Comparison of ENCODE assay signal across 28 mouse cellular contexts in the genomic region with DNA sequence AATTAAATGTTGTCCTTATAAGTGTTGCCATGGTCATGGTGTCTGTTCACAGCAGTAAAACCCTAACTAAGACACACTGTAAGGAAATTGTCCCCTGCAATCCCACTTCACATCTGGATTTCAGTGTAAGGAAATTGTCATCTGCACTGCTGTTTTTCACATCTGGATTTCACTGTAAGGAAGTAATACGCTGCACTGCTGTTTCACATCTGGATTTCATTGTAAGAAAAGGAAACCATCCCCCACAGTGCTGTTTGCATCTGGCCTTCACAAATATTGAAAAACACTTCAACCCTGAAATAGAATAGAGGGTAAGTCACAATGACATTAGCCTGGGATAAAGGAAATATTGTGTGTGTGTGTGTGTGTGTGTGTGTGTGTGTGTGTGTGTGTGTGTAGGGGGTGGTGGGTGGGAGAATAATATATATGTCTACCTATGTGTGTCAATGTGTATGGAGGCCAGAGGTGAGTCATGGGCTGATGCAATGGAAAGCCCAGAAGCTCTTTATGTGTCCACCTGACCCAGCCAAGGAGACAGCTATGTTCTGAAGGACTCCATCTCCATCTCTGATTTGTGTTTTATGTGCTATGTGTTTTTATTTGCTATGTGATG. TPM values are rescaled to one million over a fixed set of nuclear protein-coding genes. Genes with fewer than 3 reads are reported as not detected.
A peak's percentile ranks its signal among the peaks of the same experiment; 100 is the strongest.
DNase-seq lines count a peak whose midpoint lies in the region; ATAC-seq and TF ChIP-seq lines count a peak whose summit lies in the region.
"Had no signal": no experiment of that assay in that cellular context is flagged by ENCODE, and none has a peak within 500 bp of the region (broad histone marks: within the 10 kb centered on the region; RNA-seq: fewer than 3 reads in every experiment).

No protein-coding gene starts in this region.

- no peak overlapping the region for H3K4me2 ChIP-seq in embryonic facial prominence, embryonic 11.5 days (ENCODE audit: low read depth, low read length)
- H3K4me2 ChIP-seq in limb, embryonic 11.5 days (ENCODE audit: low read depth, severe bottlenecking) = no peak overlapping the region
- no peak overlapping the region for H3K4me2 ChIP-seq in limb, embryonic 14.5 days (replicated peaks; ENCODE audit: low read depth, low read length, severe bottlenecking)
- H3K4me2 ChIP-seq in hindbrain, postnatal 0 days (ENCODE audit: low read depth, low read length) = no peak overlapping the region
- H3K4me2 ChIP-seq: embryonic facial prominence, embryonic 15.5 days; heart, embryonic 13.5 days; hindbrain, embryonic 14.5 days had no signal

- TF ChIP-seq CTCF in hindbrain, postnatal 0 days (IDR thresholded peaks at IDR 0.05; ENCODE audit: low read depth) = no peak

- H3K27me3 ChIP-seq in embryonic facial prominence, embryonic 11.5 days (ENCODE audit: control insufficient read depth, insufficient read depth, low read length) = no peaks in the 10 kb centered on the region
- H3K27me3 ChIP-seq in embryonic facial prominence, embryonic 10.5 days (replicated peaks; ENCODE audit: low read depth, poor library complexity, severe bottlenecking) = no peaks in the 10 kb centered on the region
- H3K27me3 ChIP-seq in limb, embryonic 11.5 days (ENCODE audit: control insufficient read depth, insufficient read depth, low read length) = no peaks in the 10 kb centered on the region
- H3K27me3 ChIP-seq in limb, embryonic 14.5 days (ENCODE audit: control insufficient read depth, insufficient read depth, low read length) = no peaks in the 10 kb centered on the region
- no peaks in the 10 kb centered on the region for H3K27me3 ChIP-seq in hindbrain, postnatal 0 days (ENCODE audit: insufficient read depth, low read length)
- H3K27me3 ChIP-seq: embryonic facial prominence, embryonic 15.5 days; heart, embryonic 13.5 days had no signal

- 21% methylated on average over 1 of the region's 1 CpGs for WGBS in embryonic facial prominence, embryonic 11.5 days
- WGBS in embryonic facial prominence, embryonic 10.5 days = 47% methylated on average over 1 of the region's 1 CpGs
- WGBS in limb, embryonic 11.5 days = 21% methylated on average over 1 of the region's 1 CpGs
- 5% methylated on average over 1 of the region's 1 CpGs for WGBS in limb, embryonic 14.5 days
- WGBS in hindbrain, postnatal 0 days = 81% methylated on average over 1 of the region's 1 CpGs

- H3K27ac ChIP-seq in embryonic facial prominence, embryonic 11.5 days (replicated peaks; ENCODE audit: low read depth, low read length) = no peak overlapping the region
- no peak overlapping the region for H3K27ac ChIP-seq in embryonic facial prominence, embryonic 10.5 days (replicated peaks)
- no peak overlapping the region for H3K27ac ChIP-seq in limb, embryonic 11.5 days (replicated peaks; ENCODE audit: low read depth, low read length)
- H3K27ac ChIP-seq in limb, embryonic 14.5 days (replicated peaks; ENCODE audit: low read depth, low read length) = no peak overlapping the region
- no peak overlapping the region for H3K27ac ChIP-seq in hindbrain, postnatal 0 days
- H3K27ac ChIP-seq: embryonic facial prominence, embryonic 15.5 days; heart, adult 2 months; heart, embryonic 10.5 days; heart, embryonic 13.5 days; hindbrain, embryonic 14.5 days had no signal

- H3K4me3 ChIP-seq in embryonic facial prominence, embryonic 11.5 days (ENCODE audit: low read depth, low read length) = no peak overlapping the region
- H3K4me3 ChIP-seq in embryonic facial prominence, embryonic 10.5 days = no peak overlapping the region
- no peak overlapping the region for H3K4me3 ChIP-seq in limb, embryonic 11.5 days (ENCODE audit: low read depth, low read length)
- H3K4me3 ChIP-seq in limb, embryonic 14.5 days (replicated peaks; ENCODE audit: low read length) = no peak overlapping the region
- no peak overlapping the region for H3K4me3 ChIP-seq in hindbrain, postnatal 0 days (ENCODE audit: low read length)
- H3K4me3 ChIP-seq: embryonic facial prominence, embryonic 15.5 days; heart, adult 2 months; heart, embryonic 10.5 days; heart, embryonic 13.5 days had no signal

- no peaks in the 10 kb centered on the region for H3K4me1 ChIP-seq in embryonic facial prominence, embryonic 11.5 days (ENCODE audit: control insufficient read depth, insufficient read depth, low read length)
- H3K4me1 ChIP-seq in embryonic facial prominence, embryonic 10.5 days = no peaks in the 10 kb centered on the region
- no peaks in the 10 kb centered on the region for H3K4me1 ChIP-seq in limb, embryonic 11.5 days (ENCODE audit: control insufficient read depth, insufficient read depth, low read length)
- H3K4me1 ChIP-seq in limb, embryonic 14.5 days (ENCODE audit: control insufficient read depth, insufficient read depth, low read length) = peaks cover 1% of the 10 kb centered on the region; the same call in 1 of the 2 replicates
- no peaks in the 10 kb centered on the region for H3K4me1 ChIP-seq in hindbrain, postnatal 0 days (ENCODE audit: insufficient read depth, low read length)
- H3K4me1 ChIP-seq: embryonic facial prominence, embryonic 15.5 days; heart, embryonic 10.5 days; heart, embryonic 13.5 days had no signal

- no peaks in the 10 kb centered on the region for H3K9me3 ChIP-seq in embryonic facial prominence, embryonic 11.5 days (replicated peaks; ENCODE audit: control insufficient read depth, low read length)
- no peaks in the 10 kb centered on the region for H3K9me3 ChIP-seq in embryonic facial prominence, embryonic 10.5 days
- H3K9me3 ChIP-seq in limb, embryonic 11.5 days (ENCODE audit: control insufficient read depth, low read length) = no peaks in the 10 kb centered on the region
- no peaks in the 10 kb centered on the region for H3K9me3 ChIP-seq in limb, embryonic 14.5 days (ENCODE audit: control insufficient read depth, low read length)
- no peaks in the 10 kb centered on the region for H3K9me3 ChIP-seq in hindbrain, postnatal 0 days (ENCODE audit: low read length)
- H3K9me3 ChIP-seq: embryonic facial prominence, embryonic 15.5 days; heart, embryonic 10.5 days; heart, embryonic 13.5 days had no signal

- H3K9ac ChIP-seq in embryonic facial prominence, embryonic 11.5 days (replicated peaks; ENCODE audit: low read length) = no peak overlapping the region
- H3K9ac ChIP-seq in limb, embryonic 11.5 days (ENCODE audit: low read length) = no peak overlapping the region
- H3K9ac ChIP-seq in limb, embryonic 14.5 days (ENCODE audit: low read depth, low read length, severe bottlenecking) = no peak overlapping the region
- no peak overlapping the region for H3K9ac ChIP-seq in hindbrain, postnatal 0 days (replicated peaks; ENCODE audit: low read length)
- H3K9ac ChIP-seq: embryonic facial prominence, embryonic 15.5 days; forebrain, postnatal 0 days; heart, embryonic 13.5 days; hindbrain, embryonic 14.5 days had no signal

- ATAC-seq in embryonic facial prominence, embryonic 11.5 days (replicated peaks; ENCODE audit: insufficient number of reproducible peaks, low FRiP score, low TSS enrichment, low read depth) = no peak
- ATAC-seq in limb, embryonic 11.5 days (ENCODE audit: insufficient number of reproducible peaks, low FRiP score, low TSS enrichment, low read depth) = peak; percentile 86
- peak; percentile 67; the same call in 1 of the 2 replicates for ATAC-seq in limb, embryonic 14.5 days (ENCODE audit: low FRiP score, low read depth)
- no peak for ATAC-seq in hindbrain, postnatal 0 days
- ATAC-seq: activated CD4-positive, CD25-positive, alpha-beta regulatory T cell, adult 4 months; forebrain, embryonic 14.5 days; forebrain, postnatal 0 days; intestine, postnatal 0 days had no signal

- TF ChIP-seq POLR2A in limb, embryonic 14.5 days (IDR thresholded peaks at IDR 0.05; ENCODE audit: borderline replicate concordance, extremely low read depth, insufficient read depth, insufficient read length) = no peak

- DNase-seq in embryonic facial prominence, embryonic 11.5 days (ENCODE audit: low spot score) = peak; percentile 69
- no peak for DNase-seq in embryonic facial prominence, embryonic 10.5 days (ENCODE audit: low spot score)
- DNase-seq in forelimb bud, embryonic 11.5 days (ENCODE audit: low read depth, low spot score) = peak; percentile 66
- peak; percentile 23 for DNase-seq in limb, embryonic 11.5 days (ENCODE audit: low spot score)
- DNase-seq in limb, embryonic 14.5 days (ENCODE audit: low spot score) = peak; percentile 55
- no peak for DNase-seq in heart, adult 18-20 months
- no peak for DNase-seq in hindbrain, postnatal 0 days (ENCODE audit: low spot score)
- DNase-seq: adrenal gland, adult 8-10 months; adrenal gland, postnatal 25 days; cerebellum, adult 11-12 months; cerebellum, adult 8-10 months; cerebellum, postnatal 10 days; forebrain, postnatal 0 days; gastrocnemius, postnatal 25 days; heart, adult 2 months; heart, postnatal 14 days; heart, postnatal 4 days had no signal

- H3K36me3 ChIP-seq in embryonic facial prominence, embryonic 11.5 days (replicated peaks; ENCODE audit: control insufficient read depth, insufficient read depth, low read depth, low read length) = no peaks in the 10 kb centered on the region
- no peaks in the 10 kb centered on the region for H3K36me3 ChIP-seq in embryonic facial prominence, embryonic 10.5 days (replicated peaks)
- H3K36me3 ChIP-seq in limb, embryonic 11.5 days (ENCODE audit: control insufficient read depth, insufficient read depth, low read length) = no peaks in the 10 kb centered on the region
- H3K36me3 ChIP-seq in limb, embryonic 14.5 days (ENCODE audit: control insufficient read depth, insufficient read depth, low read length) = no peaks in the 10 kb centered on the region
- no peaks in the 10 kb centered on the region for H3K36me3 ChIP-seq in hindbrain, postnatal 0 days (ENCODE audit: insufficient read depth, low read length)
- H3K36me3 ChIP-seq: embryonic facial prominence, embryonic 15.5 days; heart, embryonic 10.5 days; heart, embryonic 13.5 days had no signal

RNA-seq across cellular contexts. Expression of a gene that starts 44.4 kb away (rescaled TPM):
- polyA plus RNA-seq in embryonic facial prominence, embryonic 11.5 days (2014; fragmentation: Nextera tagmentation; extraction: Ambion mirVana) = not detected in 2 replicates
- polyA plus RNA-seq in embryonic facial prominence, embryonic 10.5 days (2016; fragmentation: Nextera tagmentation; extraction: Ambion mirVana) = not detected in 2 replicates
- polyA plus RNA-seq in limb, embryonic 11.5 days (2014; fragmentation: Nextera tagmentation; extraction: Ambion mirVana) = not detected in 2 replicates
- polyA plus RNA-seq in limb, embryonic 14.5 days (2012; rRNA removed) = 0.05 and 0.06 TPM in 2 replicates
- polyA plus RNA-seq in limb, embryonic 14.5 days (2014; fragmentation: Nextera tagmentation; extraction: Ambion mirVana) = 0.12 and 0.17 TPM in 2 replicates
- total RNA-seq in heart, adult 18-20 months (2021) = not detected
- total RNA-seq in hindbrain, postnatal 0 days (2014; rRNA removed) = not detected in 2 replicates
- not detected in 2 replicates for polyA plus RNA-seq in hindbrain, postnatal 0 days (2015; fragmentation: Nextera tagmentation; extraction: Ambion mirVana)
- total RNA-seq: adrenal gland, postnatal 25 days; gastrocnemius, postnatal 25 days; heart, adult 2 months; heart, postnatal 4 days had no signal
- polyA plus RNA-seq: activated CD4-positive, CD25-positive, alpha-beta regulatory T cell, adult 4 months; embryonic facial prominence, embryonic 15.5 days; forebrain, embryonic 11.5 days; forebrain, embryonic 14.5 days; forebrain, postnatal 0 days; gonadal fat pad, adult 2 months; heart, adult 2 months; heart, embryonic 10.5 days; heart, embryonic 13.5 days; hindbrain, embryonic 11.5 days; hindbrain, embryonic 14.5 days; intestine, embryonic 14.5 days had no signal

Comparison
In these comparisons a context has a peak if more than half of its experiments do, and no peak if none do; other contexts are left out.
1. DNase-seq: peak in embryonic facial prominence, embryonic 11.5 days (single experiment), forelimb bud, embryonic 11.5 days (single experiment), limb, embryonic 11.5 days (single experiment) and limb, embryonic 14.5 days (single experiment); none in embryonic facial prominence, embryonic 10.5 days (single experiment), heart, adult 18-20 months (0 of 2) and hindbrain, postnatal 0 days (single experiment).
2. ATAC-seq: peak in limb, embryonic 11.5 days (single experiment) and limb, embryonic 14.5 days (single experiment); none in embryonic facial prominence, embryonic 11.5 days (single experiment) and hindbrain, postnatal 0 days (single experiment).